Mouse (Mus musculus): ENCODE data around the gene Igf1r.

DNA sequence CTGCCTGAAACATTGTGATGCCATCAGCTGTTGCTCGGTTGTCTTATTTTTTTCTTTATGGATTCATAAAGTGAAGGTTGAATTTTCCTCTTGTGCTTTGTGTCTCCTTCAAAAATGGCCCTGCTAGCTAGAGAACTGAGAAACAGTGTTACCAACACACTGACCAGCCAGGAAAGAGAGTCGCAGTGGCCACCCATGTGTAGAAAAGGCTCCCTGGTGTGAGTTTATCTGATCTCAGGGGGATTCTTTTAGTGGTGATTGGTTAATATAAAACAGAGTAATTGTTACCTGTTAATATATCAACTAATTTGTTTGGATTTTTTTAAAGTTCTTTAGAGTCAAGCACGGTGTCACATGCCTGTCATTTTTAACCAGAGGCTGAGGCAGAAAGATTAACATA, 33.2 kb upstream of the Igf1r start:
- TF ChIP-seq CTCF (IDR thresholded peaks at IDR 0.05) (no peak), EP300 (IDR thresholded peaks at IDR 0.05) (no peak)
